ENCODE assay signal across 7 mouse cellular contexts in the genomic region with DNA sequence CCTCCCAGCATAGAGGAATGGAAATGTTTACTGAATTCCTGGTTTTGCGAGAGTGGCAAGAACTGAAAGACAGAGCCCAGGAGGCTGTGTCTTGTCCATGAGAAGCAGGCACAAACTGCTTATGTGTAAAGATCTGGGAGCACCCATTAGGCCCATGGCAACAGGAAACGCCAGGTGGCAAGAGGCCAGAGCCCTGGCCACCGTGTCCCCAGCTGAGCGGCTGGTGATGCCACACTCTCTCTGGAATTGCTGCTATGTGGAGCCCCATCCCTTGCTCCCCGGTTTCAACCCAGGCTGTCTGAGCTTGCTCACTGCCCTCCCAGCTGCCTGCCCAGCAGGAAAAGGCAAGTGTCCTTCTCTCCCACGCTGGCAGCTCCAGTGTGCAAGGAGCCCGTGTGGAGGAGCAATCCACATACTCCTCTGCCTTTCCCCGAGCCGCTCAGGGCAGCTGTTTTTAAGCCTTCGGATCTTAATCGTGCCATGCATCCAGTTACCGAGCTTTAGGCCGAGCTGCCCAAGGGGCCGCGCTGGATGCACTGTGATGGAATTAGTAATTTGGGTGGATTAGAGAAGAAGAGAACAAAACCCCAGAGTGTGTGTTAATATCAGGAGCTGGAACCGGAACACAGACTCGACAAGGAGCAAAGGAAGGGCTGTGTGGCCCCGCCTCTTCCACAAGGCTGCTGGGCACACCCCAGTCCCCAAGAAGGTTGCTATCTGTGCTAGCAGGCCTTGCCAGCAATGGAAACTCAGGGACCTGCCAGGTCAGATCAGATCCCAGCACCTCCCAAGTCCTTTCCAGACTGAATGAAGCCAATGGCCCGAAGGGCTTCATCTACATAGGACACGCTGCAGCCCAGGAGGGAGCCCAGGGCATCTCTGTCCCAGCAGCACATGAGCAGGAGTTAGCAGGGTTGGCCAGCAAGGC. TPM values are rescaled to one million over a fixed set of nuclear protein-coding genes. Genes with fewer than 3 reads are reported as not detected.
DNase-seq lines count a peak whose midpoint lies in the region; ATAC-seq and TF ChIP-seq lines count a peak whose summit lies in the region.

No protein-coding gene starts in this region.

- no peaks in the 10 kb centered on the region for H3K9me3 ChIP-seq in neural tube, embryonic 13.5 days
- no peaks in the 10 kb centered on the region for H3K9me3 ChIP-seq in liver, embryonic 16.5 days (replicated peaks; ENCODE audit: control insufficient read depth, low read length)
- no peaks in the 10 kb centered on the region for H3K9me3 ChIP-seq in stomach, postnatal 0 days (ENCODE audit: control insufficient read depth, low read length)

- TF ChIP-seq CTCF in stomach, postnatal 0 days (IDR thresholded peaks at IDR 0.05; ENCODE audit: low read depth): no peak

- no peak for TF ChIP-seq EP300 in stomach, postnatal 0 days (optimal IDR thresholded peaks at IDR 0.05)

- H3K4me3 ChIP-seq in neural tube, embryonic 13.5 days: no peak overlapping the region
- H3K4me3 ChIP-seq in liver, embryonic 16.5 days (ENCODE audit: low read depth, low read length): 0 out of 2 replicates have a peak overlapping the region, but pooled peaks have one; percentile 9
- no peak overlapping the region for H3K4me3 ChIP-seq in stomach, postnatal 0 days (ENCODE audit: low read depth, low read length)

- H3K27ac ChIP-seq in neural tube, embryonic 13.5 days (replicated peaks): peak overlapping the region; percentile 62
- H3K27ac ChIP-seq in liver, embryonic 16.5 days (ENCODE audit: low read length): peak overlapping the region; percentile 79
- H3K27ac ChIP-seq in stomach, postnatal 0 days (replicated peaks): no peak overlapping the region

- H3K4me2 ChIP-seq in neural tube, embryonic 13.5 days: no peak overlapping the region
- peak overlapping the region; percentile 42 for H3K4me2 ChIP-seq in liver, embryonic 16.5 days (ENCODE audit: low read depth, low read length)
- no peak overlapping the region for H3K4me2 ChIP-seq in stomach, postnatal 0 days (replicated peaks; ENCODE audit: low read depth)

- ATAC-seq in neural tube, embryonic 13.5 days (ENCODE audit: low read depth): no peak
- peak; percentile 90 for ATAC-seq in liver, embryonic 16.5 days (ENCODE audit: low read depth)
- ATAC-seq in stomach, postnatal 0 days (ENCODE audit: low FRiP score, low TSS enrichment): no peak
- ATAC-seq in cerebellum, adult (ENCODE audit: insufficient number of reproducible peaks, low FRiP score, low TSS enrichment): no peak

- intact Hi-C loops in gastrocnemius, postnatal 14 days (cut with DNase I; ENCODE audit: low total_unique reads): loop anchor here (10.0 kb wide), 1 partner anchor 170 kb away; the partner anchor contains the start of gene Bak1

- H3K9ac ChIP-seq in neural tube, embryonic 13.5 days: no peak overlapping the region
- H3K9ac ChIP-seq in liver, embryonic 16.5 days (ENCODE audit: low read depth, low read length): peak overlapping the region; percentile 24
- H3K9ac ChIP-seq in stomach, postnatal 0 days (ENCODE audit: low read length): no peak overlapping the region

- H3K4me1 ChIP-seq in neural tube, embryonic 13.5 days (replicated peaks): peaks cover 43% of the 10 kb centered on the region
- H3K4me1 ChIP-seq in liver, embryonic 16.5 days (ENCODE audit: control insufficient read depth, low read depth, low read length): peaks cover 21% of the 10 kb centered on the region
- H3K4me1 ChIP-seq in stomach, postnatal 0 days (replicated peaks; ENCODE audit: control insufficient read depth, insufficient read depth): no peaks in the 10 kb centered on the region

- peaks cover 96% of the 10 kb centered on the region for H3K36me3 ChIP-seq in neural tube, embryonic 13.5 days
- H3K36me3 ChIP-seq in liver, embryonic 16.5 days (ENCODE audit: control insufficient read depth, insufficient read depth): peaks cover 27% of the 10 kb centered on the region
- H3K36me3 ChIP-seq in stomach, postnatal 0 days (ENCODE audit: control insufficient read depth, insufficient read depth, low read length): peaks cover 27% of the 10 kb centered on the region

- no peak for DNase-seq in neural tube, embryonic 10.5 days (ENCODE audit: extremely low spot score, low spot score)
- DNase-seq in gastrocnemius, postnatal 14 days: peak; percentile 48
- peak; percentile 39 for DNase-seq in stomach, postnatal 0 days (ENCODE audit: low spot score)
- DNase-seq in yolk sac, embryonic 10.5 days (ENCODE audit: low spot score): no peak

- WGBS in neural tube, embryonic 13.5 days: 78% methylated on average over 20 of the region's 20 CpGs
- WGBS in liver, embryonic 16.5 days (ENCODE audit: insufficient replicate concordance): 62% methylated on average over 20 of the region's 20 CpGs
- WGBS in stomach, postnatal 0 days: 70% methylated on average over 20 of the region's 20 CpGs

- no peaks in the 10 kb centered on the region for H3K27me3 ChIP-seq in neural tube, embryonic 13.5 days
- no peaks in the 10 kb centered on the region for H3K27me3 ChIP-seq in liver, embryonic 16.5 days (ENCODE audit: control insufficient read depth, insufficient read depth, low read depth, low read length)
- H3K27me3 ChIP-seq in stomach, postnatal 0 days (ENCODE audit: control insufficient read depth, insufficient read depth, low read length): no peaks in the 10 kb centered on the region

RNA-seq across cellular contexts. Expression of gene Lemd2, which starts 9.7 kb away (rescaled TPM):
- polyA plus RNA-seq in neural tube, embryonic 13.5 days (2015; fragmentation: Nextera tagmentation; extraction: Ambion mirVana): 16.2 and 18.6 TPM in 2 replicates
- 10 to 100 TPM; 17.8 to 18.0 TPM for total RNA-seq in gastrocnemius, postnatal 14 days (2021)
- 2.2 and 2.7 TPM in 2 replicates for polyA plus RNA-seq in liver, embryonic 16.5 days (2015; fragmentation: Nextera tagmentation; extraction: Ambion mirVana)
- polyA plus RNA-seq in stomach, postnatal 0 days (2015; fragmentation: Nextera tagmentation; extraction: Ambion mirVana): 9.6 and 9.9 TPM in 2 replicates

RNA-seq across cellular contexts. Expression of gene Ip6k3, which starts 26.9 kb away (rescaled TPM):
- 0.18 and 0.61 TPM in 2 replicates for polyA plus RNA-seq in neural tube, embryonic 13.5 days (2015; fragmentation: Nextera tagmentation; extraction: Ambion mirVana)
- 100 to 1,000 TPM in 1 of 2 experiments, 10 to 100 TPM in 1; 91.4 to 128 TPM for total RNA-seq in gastrocnemius, postnatal 14 days (2021)
- polyA plus RNA-seq in liver, embryonic 16.5 days (2015; fragmentation: Nextera tagmentation; extraction: Ambion mirVana): 0.28 TPM in 1 of 2 replicates, not detected in the other
- polyA plus RNA-seq in stomach, postnatal 0 days (2015; fragmentation: Nextera tagmentation; extraction: Ambion mirVana): 0.13 and 0.16 TPM in 2 replicates

Comparison
In these comparisons a context has a peak if more than half of its experiments do, and no peak if none do; other contexts are left out.
1. DNase-seq: peak in gastrocnemius, postnatal 14 days (single experiment) and stomach, postnatal 0 days (single experiment); none in neural tube, embryonic 10.5 days (single experiment) and yolk sac, embryonic 10.5 days (single experiment).